Mouse (Mus musculus) intestine, embryonic 14.5 days (tissue): ENCODE results near the gene Aars. TPM values are rescaled to one million over a fixed set of nuclear protein-coding genes. Genes with fewer than 3 reads are reported as not detected.
"Not testable (repeated sequence)": the region's sequence is repeated elsewhere in the genome, so short reads cannot be mapped to it uniquely, and the experiment has no call there.

Experiments
- ATAC-seq: fragments of 200-750 bp; cut with Nextera tagmentation; replicated peaks from 2 replicates; pipeline ENCODE4 v1.8.0; 2017; ENCODE audit warnings: low read depth, moderate number of reproducible peaks, moderate TSS enrichment, moderate library complexity; ENCODE audit not compliant: low FRiP score, low TSS enrichment
- DNase-seq: peaks from one replicate; pipeline ENCODE4 v3.0.0-alpha.2; 2018; ENCODE audit warnings: low spot score
- H3K27ac ChIP-seq: fragments of 300-500 bp; sonication (generic); 2 replicates; pipeline ENCODE4 v1.5.1; 2014; ENCODE audit warnings: low read depth, mild to moderate bottlenecking, control low read depth
- H3K27me3 ChIP-seq: fragments of 300-500 bp; sonication (generic); replicated peaks from 2 replicates; pipeline ENCODE4 v1.6.1; 2014; ENCODE audit warnings: low read length, control low read depth; ENCODE audit not compliant: control insufficient read depth, insufficient read depth
- H3K36me3 ChIP-seq: fragments of 300-500 bp; sonication (generic); 2 replicates; pipeline ENCODE4 v1.6.1; 2014; ENCODE audit warnings: low read length, control low read depth; ENCODE audit not compliant: control insufficient read depth, insufficient read depth
- H3K4me1 ChIP-seq: fragments of 300-500 bp; sonication (generic); replicated peaks from 2 replicates; pipeline ENCODE4 v1.6.1; 2014; ENCODE audit warnings: low read length, control low read depth, mixed read lengths; ENCODE audit not compliant: control insufficient read depth, insufficient read depth
- H3K4me2 ChIP-seq: fragments of 300-500 bp; sonication (generic); 2 replicates; pipeline ENCODE4 v1.6.1; 2014; ENCODE audit warnings: low read length
- H3K4me3 ChIP-seq: fragments of 300-500 bp; sonication (generic); 2 replicates; pipeline ENCODE4 v1.5.1; 2014; ENCODE audit warnings: low read depth, low read length, control low read depth, mixed read lengths
- H3K9ac ChIP-seq: fragments of 300-500 bp; sonication (generic); 2 replicates; pipeline ENCODE4 v1.6.1; 2014; ENCODE audit warnings: mild to moderate bottlenecking, low read length
- H3K9me3 ChIP-seq: fragments of 300-500 bp; sonication (generic); 2 replicates; pipeline ENCODE4 v1.6.1; 2016; ENCODE audit warnings: low read length, control low read depth; ENCODE audit not compliant: control insufficient read depth
- WGBS: fragments of 180-500 bp; shearing (Covaris S2); extraction: QIAGEN DNeasy Blood & Tissue Kit; methylation state at CpG from one replicate; pipeline ENCODE4 v1.1.7; 2014; 5-methylcytosine and 5-hydroxymethylcytosine counted together
- polyA plus RNA-seq: library from polyadenylated mRNA; unstranded; fragments of >200 nt; fragmentation: Nextera tagmentation; extraction: Ambion mirVana; gene quantifications from 2 replicates; pipeline ENCODE4 v1.2.1, GENCODE M21; 2014

Aars gene
- polyA plus RNA-seq, 1 experiment from 2014 or later = 52.7 TPM

DNA sequence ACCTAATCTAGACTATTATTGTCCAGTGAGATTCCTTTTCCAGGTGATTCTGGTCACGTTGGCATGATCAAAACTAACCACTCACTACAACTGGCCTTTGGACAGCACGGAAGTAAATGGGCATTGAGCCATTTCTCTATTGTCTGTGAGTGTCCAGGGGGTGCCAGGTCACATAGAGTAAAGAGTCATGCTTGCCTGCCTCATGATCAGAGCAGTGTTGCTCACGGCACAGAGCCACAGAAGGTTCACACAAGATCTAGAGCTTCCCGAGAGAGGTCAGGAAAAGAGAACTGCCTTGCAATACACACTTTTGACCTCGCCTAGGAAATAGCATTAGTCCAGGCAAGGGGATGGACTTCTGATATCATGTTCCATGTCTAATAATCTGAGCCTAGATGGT is 46.5 kb downstream of the Aars start:
- DNase-seq (no peak), ATAC-seq (no peak)
- Histone ChIP-seq H3K36me3 (no peaks in the 10 kb centered on the region), H3K4me3 (no peak overlapping the region), H3K9ac (no peak overlapping the region), H3K9me3 (no peaks in the 10 kb centered on the region), H3K27me3 (no peaks in the 10 kb centered on the region), H3K4me1 (no peaks in the 10 kb centered on the region), H3K4me2 (no peak overlapping the region), H3K27ac (no peak overlapping the region)
- whole genome bisulfite sequencing = 63% methylated on average over 5 of the region's 5 CpGs

DNA sequence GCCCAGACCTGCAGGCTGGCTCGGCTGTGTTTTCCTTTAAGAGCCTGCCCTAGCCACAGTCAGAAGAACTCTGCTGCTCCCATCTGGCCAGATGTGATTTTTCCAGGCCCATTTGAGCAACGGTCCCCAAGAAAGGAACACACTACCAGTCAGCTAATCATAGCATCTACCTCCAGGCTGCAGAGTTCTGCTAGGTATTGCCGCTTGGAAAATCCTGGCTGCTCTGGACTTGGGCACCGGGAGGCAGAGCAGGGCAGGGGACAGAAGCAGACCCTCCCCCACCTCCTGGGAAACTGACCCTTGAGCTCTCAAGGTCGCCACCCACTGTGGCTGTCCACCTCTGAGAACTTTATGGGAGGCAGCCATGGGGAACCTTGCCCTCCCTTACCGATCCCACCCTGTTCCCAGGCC is 46.9 kb downstream of the Aars start:
- no peak for DNase-seq
- no peak overlapping the region for H3K27ac ChIP-seq
- 32% methylated on average over 6 of the region's 6 CpGs for WGBS

DNA sequence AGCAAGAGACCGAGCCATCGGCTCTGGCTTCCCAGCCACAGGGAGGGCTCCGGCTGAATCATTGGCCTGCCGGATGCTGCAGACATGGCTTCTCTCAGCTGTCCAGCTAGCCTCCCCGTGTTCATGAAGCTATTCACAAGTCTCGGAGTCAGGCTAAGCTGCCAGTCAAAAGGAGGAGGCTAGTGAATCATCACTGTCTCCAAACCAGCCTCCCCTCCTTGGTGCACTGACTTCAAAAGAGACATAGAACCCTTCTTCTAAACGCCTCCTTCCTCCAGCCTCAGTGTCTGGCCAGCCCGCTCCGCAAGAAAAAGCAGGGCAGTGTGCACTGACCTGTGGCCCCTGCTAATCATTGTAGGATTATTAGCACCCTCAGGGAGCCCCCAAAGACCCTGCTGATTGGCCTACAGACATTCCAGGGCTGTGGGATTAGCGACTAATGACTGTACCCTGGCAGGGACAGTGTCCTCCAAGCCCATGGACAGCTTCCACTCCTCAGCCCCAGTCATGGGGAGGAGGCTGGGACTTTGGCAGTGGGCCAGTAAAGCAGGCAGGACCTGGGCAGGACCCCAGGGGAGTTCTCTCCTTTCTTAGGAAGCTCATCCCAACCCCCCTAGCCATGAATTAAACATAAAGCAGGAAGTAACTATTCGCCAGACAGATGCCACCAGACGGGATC is 48.8 kb downstream of the Aars start:
- WGBS = 57% methylated on average over 12 of the region's 12 CpGs
- no peak overlapping the region for H3K27ac ChIP-seq
- DNase-seq (no peak), ATAC-seq (no peak)
- no peaks in the 10 kb centered on the region for H3K4me1 ChIP-seq
- H3K27me3 ChIP-seq = no peaks in the 10 kb centered on the region
- no peak overlapping the region for H3K9ac ChIP-seq
- H3K36me3 ChIP-seq = no peaks in the 10 kb centered on the region
- no peak overlapping the region for H3K4me3 ChIP-seq
- H3K4me2 ChIP-seq = no peak overlapping the region
- H3K9me3 ChIP-seq = no peaks in the 10 kb centered on the region

More for the DNA sequence above, 46.9 kb downstream of the Aars start:
- H3K4me1 ChIP-seq = no peaks in the 10 kb centered on the region
- no peak overlapping the region for H3K9ac ChIP-seq
- H3K36me3 ChIP-seq = no peaks in the 10 kb centered on the region
- H3K4me2 ChIP-seq = no peak overlapping the region
- H3K27me3 ChIP-seq = no peaks in the 10 kb centered on the region
- no peaks in the 10 kb centered on the region for H3K9me3 ChIP-seq
- no peak for ATAC-seq
- H3K4me3 ChIP-seq = no peak overlapping the region

DNA sequence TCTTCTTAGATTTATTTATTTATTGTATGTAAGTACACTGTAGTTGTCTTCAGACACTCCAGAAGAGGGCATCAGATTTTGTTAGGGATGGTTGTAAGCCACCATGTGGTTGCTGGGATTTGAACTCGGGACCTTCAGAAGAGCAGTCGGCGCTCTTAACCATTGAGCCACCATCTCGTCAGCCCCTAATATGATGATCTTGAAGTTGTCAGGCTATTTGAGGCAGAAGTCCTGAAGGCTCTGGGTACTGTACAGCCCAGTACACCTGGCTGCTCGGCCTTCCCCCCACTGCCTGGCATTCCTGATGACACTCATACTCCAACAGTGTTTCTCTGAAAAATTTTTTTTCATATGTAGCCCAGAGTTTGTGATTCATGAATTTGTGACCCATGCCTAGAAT is 51.0 kb downstream of the Aars start:
- H3K4me2 ChIP-seq, H3K36me3 ChIP-seq, H3K9ac ChIP-seq, H3K27ac ChIP-seq, H3K4me3 ChIP-seq, H3K27me3 ChIP-seq, H3K9me3 ChIP-seq, DNase-seq, H3K4me1 ChIP-seq, ATAC-seq: not testable (repeated sequence)
- 91% methylated on average over 5 of the region's 5 CpGs for WGBS

DNA sequence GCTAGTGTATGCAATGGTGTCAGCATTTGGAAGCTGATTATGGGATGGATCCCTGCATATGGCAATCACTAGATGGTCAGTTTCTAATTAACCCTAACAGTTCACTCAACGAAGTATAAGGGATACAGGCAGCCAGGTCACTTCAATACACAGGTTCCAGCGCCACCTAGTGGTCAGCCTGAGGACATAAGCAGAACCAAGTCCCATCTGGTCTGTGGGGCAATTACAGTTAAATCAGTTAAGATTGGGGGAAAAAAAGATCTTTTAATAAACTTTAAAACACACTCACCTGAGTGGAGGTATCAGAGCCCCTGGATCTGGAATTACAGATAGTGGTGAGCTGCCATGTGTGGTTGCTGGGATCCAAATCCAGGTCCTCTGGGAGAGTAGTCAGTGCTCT is 57.2 kb downstream of the Aars start:
- Histone ChIP-seq H3K27me3 (no peaks in the 10 kb centered on the region), H3K9ac (no peak overlapping the region), H3K9me3 (no peaks in the 10 kb centered on the region), H3K27ac (no peak overlapping the region), H3K36me3 (no peaks in the 10 kb centered on the region), H3K4me3 (no peak overlapping the region), H3K4me2 (no peak overlapping the region), H3K4me1 (0 out of 2 replicates have a peak, but pooled peaks cover 3% of the 10 kb centered on the region)
- ATAC-seq = no peak
- WGBS = 2% methylated on average over 2 of the region's 2 CpGs
- peak; percentile 88 for DNase-seq

DNA sequence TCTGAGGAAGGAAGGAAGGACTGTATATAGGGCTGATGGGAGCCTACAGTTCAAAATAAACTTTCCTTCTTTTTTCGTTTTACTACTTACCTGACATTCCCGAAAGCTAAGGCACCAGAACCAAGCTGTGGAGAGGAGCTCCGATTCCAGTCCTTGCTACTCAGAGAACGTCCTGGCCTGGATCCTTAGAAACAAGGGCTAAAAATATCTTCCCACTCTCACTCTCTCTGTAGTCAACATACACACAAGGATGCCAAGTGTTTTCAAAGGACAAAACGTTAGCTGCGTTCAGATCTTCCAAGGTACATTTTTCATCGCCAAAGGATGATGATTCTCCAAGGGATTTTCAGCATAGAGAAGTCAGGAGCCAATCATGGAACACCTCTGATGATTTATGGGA is 58.8 kb downstream of the Aars start:
- no peaks in the 10 kb centered on the region for H3K27me3 ChIP-seq
- no peak overlapping the region for H3K4me3 ChIP-seq
- H3K9me3 ChIP-seq = no peaks in the 10 kb centered on the region
- WGBS = 82% methylated on average over 7 of the region's 7 CpGs
- no peak for ATAC-seq
- no peak overlapping the region for H3K9ac ChIP-seq
- H3K4me1 ChIP-seq = peaks cover 11% of the 10 kb centered on the region
- H3K27ac ChIP-seq = no peak overlapping the region
- no peak for DNase-seq
- H3K4me2 ChIP-seq = no peak overlapping the region
- H3K36me3 ChIP-seq = no peaks in the 10 kb centered on the region

DNA sequence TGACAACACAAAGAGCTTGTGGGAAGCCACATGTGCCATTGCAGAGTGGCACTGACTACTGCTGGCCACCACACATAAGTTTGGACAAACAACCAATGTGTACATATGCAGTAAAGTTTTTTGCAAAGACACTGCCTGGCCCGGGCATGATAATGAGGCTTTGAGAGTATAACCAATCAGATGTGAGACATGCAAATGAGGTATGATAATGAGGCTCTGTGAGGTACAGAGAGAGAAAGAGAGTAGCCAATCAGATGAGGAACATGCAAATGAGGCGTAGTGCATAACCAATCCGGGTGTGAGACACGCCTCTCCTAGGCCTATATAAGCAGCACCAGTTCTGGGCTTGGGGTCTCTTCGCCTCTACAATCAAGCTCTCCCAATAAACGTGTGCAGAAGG is 59.4 kb downstream of the Aars start, which contains the start of gene Clec18a:
Gene Clec18a, minus strand, starts transcription at position 101 of the 400 bp plus-strand sequence.
- H3K9me3 ChIP-seq = not testable (repeated sequence)

DNA sequence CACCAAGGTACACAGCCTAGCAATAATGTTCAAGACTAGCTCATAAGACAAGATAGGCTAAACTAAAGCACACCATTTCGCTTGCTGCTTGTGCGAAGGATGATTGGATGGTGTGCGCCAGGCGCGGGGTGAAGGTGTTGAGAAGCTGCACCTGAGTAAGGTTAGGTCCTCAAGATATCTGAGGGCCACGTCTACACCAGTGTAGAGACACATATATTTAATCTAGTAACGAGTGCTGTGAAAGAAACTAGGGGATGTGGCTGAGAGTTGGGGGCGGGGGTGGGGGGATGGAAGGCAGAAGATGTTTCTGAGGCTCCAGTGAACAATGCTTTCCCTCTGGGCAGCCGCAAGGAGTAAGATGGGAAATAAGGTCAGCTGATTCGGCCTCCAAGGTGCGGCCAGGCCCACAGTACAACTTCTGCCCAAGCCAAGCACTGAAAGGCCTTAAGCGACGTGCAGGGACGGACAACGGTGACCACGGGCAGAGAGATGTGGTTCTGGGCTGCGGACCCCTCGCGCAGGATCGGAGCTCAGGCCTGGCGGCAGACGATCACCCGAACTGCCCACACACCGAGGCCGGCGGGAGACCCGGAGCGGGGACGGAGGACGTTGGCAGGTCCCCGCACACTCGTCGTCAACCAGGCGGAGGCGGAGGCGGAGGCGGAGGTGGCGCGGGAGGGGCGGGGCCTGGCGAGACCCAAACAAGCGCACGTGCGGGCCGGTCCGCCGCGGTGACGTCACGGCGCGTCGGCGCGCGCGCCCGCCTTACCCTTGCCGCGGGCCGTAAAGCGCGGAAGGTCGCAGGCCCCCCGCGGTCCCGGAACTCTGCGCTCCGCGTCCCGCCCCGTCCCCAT is 61.1 kb downstream of the Aars start, which contains the start of gene Pdpr:
Gene Pdpr, plus strand, starts transcription at position 766 of the 854 bp plus-strand sequence.
- H3K27me3 ChIP-seq = no peaks in the 10 kb centered on the region
- peak within 1 kb of the TSS; percentile 22; the same call in 1 of the 2 replicates for H3K27ac ChIP-seq
- DNase-seq = peak; percentile 92
- peaks cover 11% of the 10 kb centered on the region for H3K4me1 ChIP-seq
- H3K4me2 ChIP-seq = peak within 1 kb of the TSS; percentile 77
- ATAC-seq = peak; percentile 95
- H3K36me3 ChIP-seq = no peaks in the 10 kb centered on the region
- 6% methylated on average over 51 of the region's 72 CpGs for WGBS
- H3K4me3 ChIP-seq = peak within 1 kb of the TSS; percentile 61
- peak within 1 kb of the TSS; percentile 51 for H3K9ac ChIP-seq
- H3K9me3 ChIP-seq = no peaks in the 10 kb centered on the region

More for the DNA sequence above, 59.4 kb downstream of the Aars start, which contains the start of gene Clec18a:
- 90% methylated on average over 4 of the region's 6 CpGs for WGBS
- not testable (repeated sequence) for DNase-seq, H3K4me2 ChIP-seq, H3K4me3 ChIP-seq, H3K27ac ChIP-seq, H3K27me3 ChIP-seq, ATAC-seq, H3K9ac ChIP-seq, H3K36me3 ChIP-seq
- peaks cover 11% of the 10 kb centered on the region for H3K4me1 ChIP-seq
